Mouse (Mus musculus) ES-Bruce4 (cell line): Measurements from ENCODE around the gene Gadd45b.

Experiments
- CTCF ChIP-seq: IDR thresholded peaks from one replicate; pipeline ENCODE4 v1.8.1; 2011; ENCODE audit warnings: low read depth, low read length
- EP300 ChIP-seq: IDR thresholded peaks from 2 replicates; pipeline ENCODE4 v1.6.1; 2011; ENCODE audit warnings: low read depth, low read length; ENCODE audit not compliant: insufficient read depth
- POLR2A ChIP-seq: IDR thresholded peaks from one replicate; pipeline ENCODE4 v1.8.1; 2011; ENCODE audit warnings: low read length; ENCODE audit not compliant: insufficient read depth

GRCm38 (mm10) chr10:80943701-80944100 is 13.8 kb downstream of the Gadd45b start:
- no peak for TF ChIP-seq CTCF
- no peak for TF ChIP-seq POLR2A
- no peak for TF ChIP-seq EP300
